Mouse (Mus musculus) cortical plate, adult 2 months (tissue): ENCODE measurements around the gene Atp6v0b.

ENCODE experiments used
- CTCF ChIP-seq: fragments of 200-500 bp; IDR thresholded peaks from 2 replicates; pipeline ENCODE4 v1.5.1; 2011; ENCODE audit warnings: mild to moderate bottlenecking, control low read depth, low read length; ENCODE audit not compliant: insufficient read depth; ENCODE audit errors: extremely low read depth
- POLR2A ChIP-seq: fragments of 200-500 bp; IDR thresholded peaks from 2 replicates; pipeline ENCODE4 v1.6.1; 2011; ENCODE audit warnings: mild to moderate bottlenecking, low read length, control low read depth; ENCODE audit not compliant: insufficient read depth; ENCODE audit errors: extremely low read depth

- TF ChIP-seq POLR2A (no peak), CTCF (no peak)
These were observed 31.6 kb upstream of the Atp6v0b start for GRCm38 (mm10) chr4:117918762-117919161.
